Mouse (Mus musculus): ENCODE data around the gene Plcb3. TPM values are rescaled to one million over a fixed set of nuclear protein-coding genes. Genes with fewer than 3 reads are reported as not detected.

Gene Plcb3
- total RNA-seq, 2 experiments from 2014 or later = 6.8 to 7.3 TPM

DNA sequence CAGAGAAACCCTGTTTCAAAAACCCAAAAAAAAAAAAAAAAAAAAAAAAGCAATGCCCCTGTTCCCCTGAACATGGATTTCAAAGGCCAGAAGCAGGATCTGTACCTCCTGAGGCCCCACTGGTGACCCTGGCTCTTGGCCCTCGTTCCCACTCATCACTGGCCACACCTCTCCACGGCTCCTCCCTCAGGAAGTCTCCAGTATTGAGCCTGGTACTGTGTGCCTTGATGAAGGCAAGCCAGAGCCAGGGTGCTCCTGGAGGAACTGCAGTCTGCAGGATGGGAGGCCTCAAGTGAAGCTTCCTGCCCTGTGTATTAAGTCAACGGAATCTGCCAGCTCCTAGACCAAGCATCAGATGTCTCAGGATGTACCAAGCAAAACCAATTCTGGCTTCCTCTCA is 70.1 kb downstream of the Plcb3 start:
- ATAC-seq (replicated peaks; ENCODE audit: poor library complexity) = no peak

DNA sequence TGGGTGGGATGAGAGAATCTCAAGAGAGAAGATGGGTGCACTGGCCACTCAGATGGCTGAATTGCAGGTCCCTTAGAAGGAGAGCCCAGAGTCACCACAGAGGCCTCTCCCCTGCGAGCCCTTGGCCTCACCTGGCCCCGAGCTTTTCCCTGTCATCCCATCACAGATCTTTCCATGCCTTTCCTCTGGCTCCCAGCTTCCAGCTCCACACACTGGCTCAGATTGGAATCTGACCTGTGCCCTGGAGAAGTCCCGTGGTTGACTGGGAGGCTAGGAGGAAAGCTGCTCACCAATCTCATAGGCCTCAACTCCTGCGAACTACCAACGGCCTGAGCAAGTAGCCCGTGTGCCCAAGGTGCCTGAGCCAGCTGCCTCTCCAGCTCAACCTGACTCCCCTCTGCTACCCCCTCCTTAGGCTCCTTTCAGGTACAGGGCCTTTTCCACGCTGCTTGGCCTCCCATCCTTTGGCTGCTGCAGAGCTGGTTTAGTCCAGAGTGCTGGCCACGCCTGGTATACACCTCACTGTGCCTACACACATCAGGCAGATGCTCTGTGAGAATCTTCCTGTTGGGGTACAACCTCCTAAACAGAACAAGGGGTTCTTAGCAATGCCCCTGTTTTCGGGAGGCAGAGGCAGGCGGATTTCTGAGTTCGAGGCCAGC is 70.6 kb downstream of the Plcb3 start:
- ATAC-seq (replicated peaks; ENCODE audit: poor library complexity) = no peak

GRCm38 (mm10) chr19:6904846-6905245 is 71.4 kb downstream of the Plcb3 start:
- ATAC-seq (replicated peaks; ENCODE audit: poor library complexity) = no peak

DNA sequence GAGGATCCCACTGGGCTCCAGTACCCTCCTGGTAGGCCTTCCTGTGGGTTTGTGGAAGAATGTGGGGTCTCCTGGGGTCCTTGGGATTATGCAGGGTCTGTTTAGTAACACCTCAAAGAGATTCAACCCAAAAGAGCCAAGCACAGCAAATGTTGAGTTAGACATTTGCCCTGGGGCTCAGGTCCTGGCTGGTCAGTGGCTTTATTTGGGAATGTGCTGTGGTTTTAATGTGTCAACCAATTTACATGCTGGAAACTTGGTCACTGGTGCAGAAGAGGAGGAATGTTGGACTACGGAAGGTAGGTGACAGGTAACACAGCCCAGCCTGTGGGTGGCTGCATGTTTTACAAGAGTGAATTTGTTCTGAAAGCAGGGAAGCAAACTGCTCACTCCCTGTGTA is 73.2 kb downstream of the Plcb3 start:
- ATAC-seq (replicated peaks; ENCODE audit: poor library complexity) = no peak

Other genes starting within 250 kb of the Plcb3 start
- gene Rps6ka4, start 135.8 kb downstream of the Plcb3 start, total RNA-seq (2015) = 1.0 and 4.1 TPM in 2 replicates
- gene Rps6ka4, start 135.8 kb downstream of the Plcb3 start, total RNA-seq (2017) = 3.8 and 4.3 TPM in 2 replicates
- gene Ccdc88b, start 118.3 kb downstream of the Plcb3 start, total RNA-seq (2015) = 6.9 and 7.6 TPM in 2 replicates
- 48.6 and 53.0 TPM in 2 replicates for gene Ccdc88b, start 118.3 kb downstream of the Plcb3 start, total RNA-seq (2017)
- gene Trmt112, start 66.8 kb downstream of the Plcb3 start, total RNA-seq (2015) = 149 and 168 TPM in 2 replicates
- 229 and 256 TPM in 2 replicates for gene Trmt112, start 66.8 kb downstream of the Plcb3 start, total RNA-seq (2017)
- 310 and 346 TPM in 2 replicates for gene Prdx5, start 66.4 kb downstream of the Plcb3 start, total RNA-seq (2015)
- gene Prdx5, start 66.4 kb downstream of the Plcb3 start, total RNA-seq (2017) = 546 and 620 TPM in 2 replicates
- gene Esrra, start 54.7 kb downstream of the Plcb3 start, total RNA-seq (2015) = 8.5 and 10.2 TPM in 2 replicates
- gene Esrra, start 54.7 kb downstream of the Plcb3 start, total RNA-seq (2017) = 23.9 and 27.5 TPM in 2 replicates
- gene Catsperz, start 51.1 kb downstream of the Plcb3 start, total RNA-seq (2015) = 1.3 and 2.1 TPM in 2 replicates
- gene Catsperz, start 51.1 kb downstream of the Plcb3 start, total RNA-seq (2017) = 0.67 and 0.98 TPM in 2 replicates
- not detected in 2 replicates for gene Kcnk4, start 42.0 kb downstream of the Plcb3 start, total RNA-seq (2015)
- not detected in 2 replicates for gene Kcnk4, start 42.0 kb downstream of the Plcb3 start, total RNA-seq (2017)
- 13.4 and 14.1 TPM in 2 replicates for gene Bad, start 34.6 kb downstream of the Plcb3 start, total RNA-seq (2015)
- gene Bad, start 34.6 kb downstream of the Plcb3 start, total RNA-seq (2017) = 43.1 and 56.3 TPM in 2 replicates
- 9.4 and 13.1 TPM in 2 replicates for gene Gpr137, start 34.0 kb downstream of the Plcb3 start, total RNA-seq (2015)
- 14.0 and 20.3 TPM in 2 replicates for gene Gpr137, start 34.0 kb downstream of the Plcb3 start, total RNA-seq (2017)
- gene Ppp1r14b, start 1.5 kb downstream of the Plcb3 start, total RNA-seq (2015) = 190 and 236 TPM in 2 replicates
- gene Ppp1r14b, start 1.5 kb downstream of the Plcb3 start, total RNA-seq (2017) = 131 and 141 TPM in 2 replicates
- 123 and 129 TPM in 2 replicates for gene Fkbp2, start 4.0 kb upstream of the Plcb3 start, total RNA-seq (2015)
- gene Fkbp2, start 4.0 kb upstream of the Plcb3 start, total RNA-seq (2017) = 176 and 181 TPM in 2 replicates
- gene Vegfb, start 11.2 kb upstream of the Plcb3 start, total RNA-seq (2015) = 30.4 and 33.1 TPM in 2 replicates
- 11.6 and 13.6 TPM in 2 replicates for gene Vegfb, start 11.2 kb upstream of the Plcb3 start, total RNA-seq (2017)
- gene Dnajc4, start 16.1 kb upstream of the Plcb3 start, total RNA-seq (2015) = 10.2 and 11.5 TPM in 2 replicates
- gene Dnajc4, start 16.1 kb upstream of the Plcb3 start, total RNA-seq (2017) = 8.6 and 17.8 TPM in 2 replicates
- 10.6 and 18.9 TPM in 2 replicates for gene Nudt22, start 19.6 kb upstream of the Plcb3 start, total RNA-seq (2015)
- 7.7 and 13.3 TPM in 2 replicates for gene Nudt22, start 19.6 kb upstream of the Plcb3 start, total RNA-seq (2017)
- 1.4 and 2.2 TPM in 2 replicates for gene Trpt1, start 19.7 kb upstream of the Plcb3 start, total RNA-seq (2015)
- 0.08 and 0.81 TPM in 2 replicates for gene Trpt1, start 19.7 kb upstream of the Plcb3 start, total RNA-seq (2017)
- gene Fermt3, start 43.0 kb upstream of the Plcb3 start, total RNA-seq (2015) = 63.8 and 78.7 TPM in 2 replicates
- 216 and 225 TPM in 2 replicates for gene Fermt3, start 43.0 kb upstream of the Plcb3 start, total RNA-seq (2017)
- gene Stip1, start 63.5 kb upstream of the Plcb3 start, total RNA-seq (2015) = 197 and 204 TPM in 2 replicates
- gene Stip1, start 63.5 kb upstream of the Plcb3 start, total RNA-seq (2017) = 244 and 250 TPM in 2 replicates
- gene Macrod1, start 80.3 kb upstream of the Plcb3 start, total RNA-seq (2015) = 12.7 and 17.6 TPM in 2 replicates
- gene Macrod1, start 80.3 kb upstream of the Plcb3 start, total RNA-seq (2017) = 0.68 and 3.7 TPM in 2 replicates
- not detected in 2 replicates for gene Flrt1, start 129.3 kb upstream of the Plcb3 start, total RNA-seq (2015)
- not detected in 2 replicates for gene Flrt1, start 129.3 kb upstream of the Plcb3 start, total RNA-seq (2017)
- 33.1 and 34.0 TPM in 2 replicates for gene Otub1, start 229.8 kb upstream of the Plcb3 start, total RNA-seq (2015)
- gene Otub1, start 229.8 kb upstream of the Plcb3 start, total RNA-seq (2017) = 60.8 and 69.5 TPM in 2 replicates
- gene Cox8a, start 241.1 kb upstream of the Plcb3 start, total RNA-seq (2015) = 599 and 622 TPM in 2 replicates
- 549 and 714 TPM in 2 replicates for gene Cox8a, start 241.1 kb upstream of the Plcb3 start, total RNA-seq (2017)